Mouse (Mus musculus): Measurements from ENCODE around the gene Zfp784.

DNA sequence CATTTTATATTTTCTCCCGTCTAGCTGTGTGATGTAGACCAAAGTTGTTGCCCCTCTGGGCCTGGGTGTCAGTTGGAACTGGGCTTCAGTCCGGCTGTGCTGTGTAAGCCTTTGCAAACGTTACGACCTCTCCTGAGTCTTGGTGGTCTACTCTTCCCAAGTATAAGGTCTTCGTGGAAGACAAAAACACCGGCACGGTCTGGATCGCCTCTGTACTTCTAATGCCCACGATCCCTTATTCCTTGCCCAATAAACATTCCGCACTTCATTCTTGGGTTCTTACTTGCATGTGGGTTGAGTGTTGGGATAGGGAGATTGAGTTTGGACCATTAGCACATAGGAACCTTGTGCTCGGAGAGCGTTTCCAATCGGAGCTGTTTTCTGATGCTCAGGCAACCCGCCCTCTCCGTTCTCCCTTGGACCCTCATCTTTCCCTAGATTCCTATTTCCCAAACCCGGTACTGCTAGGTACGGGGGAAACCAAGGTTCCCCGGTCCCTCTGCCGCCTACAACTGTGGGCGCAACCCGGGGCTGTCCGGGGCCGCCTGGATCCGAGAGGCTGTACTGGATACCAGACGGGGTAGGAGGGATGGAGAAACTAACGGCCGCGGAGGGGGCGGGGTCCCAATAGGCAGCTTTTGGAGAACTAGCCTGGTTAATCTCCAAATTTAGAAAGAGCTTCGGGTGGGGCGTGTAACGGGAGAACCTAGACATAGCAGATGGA is 15.4 kb upstream of the Zfp784 start:
- TF ChIP-seq MXI1 (IDR thresholded peaks at IDR 0.05; ENCODE audit: low read depth, low read length) (no peak), HCFC1 (IDR thresholded peaks at IDR 0.05; ENCODE audit: low read depth, low read length) (no peak), ETS1 (IDR thresholded peaks at IDR 0.05; ENCODE audit: low read depth, low read length) (no peak), POLR2A (IDR thresholded peaks at IDR 0.05; ENCODE audit: control insufficient read depth in 1 of 2, insufficient read depth in 1 of 2, low read depth in 1 of 2, low read length in 2 of 2, poor library complexity in 1 of 2) (no peak), CTCF (IDR thresholded peaks at IDR 0.05 in 2 of 3, conservative IDR thresholded peaks at IDR 0.05 in 1 of 3; ENCODE audit: control insufficient read depth in 1 of 3, insufficient read depth in 1 of 3, low read depth in 2 of 3, low read length in 3 of 3, poor library complexity in 1 of 3, severe bottlenecking in 1 of 3) (no peak), GABPA (IDR thresholded peaks at IDR 0.05; ENCODE audit: low read depth, low read length) (no peak), E2F4 (IDR thresholded peaks at IDR 0.05; ENCODE audit: borderline replicate concordance, low read depth, low read length) (no peak), MAX (IDR thresholded peaks at IDR 0.05; ENCODE audit: low read length) (no peak), TAL1 (IDR thresholded peaks at IDR 0.05; ENCODE audit: low read length) (no peak), NELFE (IDR thresholded peaks at IDR 0.05; ENCODE audit: low read depth, low read length) (no peak), ZC3H11A (IDR thresholded peaks at IDR 0.05; ENCODE audit: low read depth, low read length) (no peak)
